ENCODE assay signal across 10 mouse cellular contexts in genomic region chr4:110019145-110019544, GRCm38 (mm10). TPM values are rescaled to one million over a fixed set of nuclear protein-coding genes. Genes with fewer than 3 reads are reported as not detected.
DNase-seq lines count a peak whose midpoint lies in the region; TF ChIP-seq lines count a peak whose summit lies in the region.
"Had no signal": no experiment of that assay in that cellular context is flagged by ENCODE, and none has a peak within 500 bp of the region (broad histone marks: within the 10 kb centered on the region; RNA-seq: fewer than 3 reads in every experiment).

No protein-coding gene starts in this region.

- in situ Hi-C loops in CH12.LX (cut with MboI; ENCODE audit: low pct_ligation_motif_present, low pct_unique_long_range_greater_than_20kb, low sequenced_read_pairs): loop anchor here (10.0 kb wide), 2 partner anchors 194 to 254 kb away; no protein-coding TSS in a partner anchor

- no peak for TF ChIP-seq POLR2A in CH12.LX (IDR thresholded peaks at IDR 0.05; ENCODE audit: low read depth, low read length)

- intact Hi-C loops in left cerebral cortex, adult 2 months (cut with DNase I): no loop called here
- intact Hi-C loops in left cerebral cortex, postnatal 4 days (cut with DNase I): no loop called here

- H3K27ac ChIP-seq in left cerebral cortex, adult 2 months: no peak overlapping the region
- H3K27ac ChIP-seq in CH12.LX (ENCODE audit: insufficient read depth, low read depth): no peak overlapping the region

- no peaks in the 10 kb centered on the region for H3K36me3 ChIP-seq in CH12.LX (replicated peaks in 1 of 2; ENCODE audit: control insufficient read depth in 1 of 2, insufficient read depth in 1 of 2, low read length in 1 of 2)

- H3K9ac ChIP-seq in CH12.LX (ENCODE audit: insufficient read depth, low read depth): no peak overlapping the region

- peak; percentile 39 for TF ChIP-seq CTCF in left cerebral cortex, adult 2 months (IDR thresholded peaks at IDR 0.05)
- peak; percentile 53 to 61 for TF ChIP-seq CTCF in CH12.LX (conservative IDR thresholded peaks at IDR 0.05 in 1 of 2, IDR thresholded peaks at IDR 0.05 in 1 of 2; ENCODE audit: low read depth in 2 of 2, low read length in 2 of 2)

- no peak for TF ChIP-seq EP300 in CH12.LX (IDR thresholded peaks at IDR 0.05; ENCODE audit: low read length)

- TF ChIP-seq RAD21 in CH12.LX (IDR thresholded peaks at IDR 0.05; ENCODE audit: low read depth, low read length): no peak; the same call in 1 of the 2 replicates

- H3K4me3 ChIP-seq in left cerebral cortex, adult 2 months: no peak overlapping the region
- no peak overlapping the region for H3K4me3 ChIP-seq in CH12.LX (replicated peaks in 1 of 3; ENCODE audit: low read depth in 2 of 3, low read length in 2 of 3, poor library complexity in 1 of 3)

- DNase-seq in left cerebral cortex, adult 2 months (ENCODE audit: extremely low spot score in 1 of 2, low spot score in 2 of 2): no peak
- DNase-seq in left cerebral cortex, adult 18-20 months (ENCODE audit: low spot score in 2 of 2): no peak
- DNase-seq in 416B (ENCODE audit: low read depth) (peak; percentile 57), CH12.LX (ENCODE audit: extremely low read depth) (peak; percentile 16)
- DNase-seq in embryo, embryonic 11 days: peak; percentile 27
- no peak for DNase-seq in ovary, adult 18-20 months (ENCODE audit: low spot score)
- no peak for DNase-seq in left cerebral cortex, postnatal 4 days
- DNase-seq: gastrocnemius, postnatal 25 days; layer of hippocampus, postnatal 36 days had no signal

- H3K27me3 ChIP-seq in CH12.LX (replicated peaks): no peaks in the 10 kb centered on the region

- dilution Hi-C loops in CH12.LX (cut with MboI; ENCODE audit: extremely low pct_ligation_motif_present, extremely low pct_unique_long_range_greater_than_20kb, low sequenced_read_pairs): no loop called here

- no peaks in the 10 kb centered on the region for H3K9me3 ChIP-seq in CH12.LX (replicated peaks; ENCODE audit: low read length)

- H3K4me1 ChIP-seq in CH12.LX (ENCODE audit: control insufficient read depth in 1 of 2, insufficient read depth in 2 of 2): peaks cover 5 to 19% of the 10 kb centered on the region in 2 experiments; a peak in 3 of 4 replicates

- no peaks in the 10 kb centered on the region for H3K79me2 ChIP-seq in CH12.LX (replicated peaks; ENCODE audit: control insufficient read depth, extremely low read depth, insufficient read depth, poor library complexity, severe bottlenecking)

- no peak overlapping the region for H3K4me2 ChIP-seq in CH12.LX (ENCODE audit: insufficient read depth, low read depth, poor library complexity, severe bottlenecking)

TF ChIP-seq in CH12.LX, 34 proteins besides CTCF, POLR2A, EP300 and RAD21:
- TF ChIP-seq SMC3 (IDR thresholded peaks at IDR 0.05; ENCODE audit: low read depth, low read length): peak; percentile 25; the same call in 1 of the 2 replicates
- TF ChIP-seq NRF1 (IDR thresholded peaks at IDR 0.05; ENCODE audit: low read depth, low read length): no peak
- no peak for TF ChIP-seq USF1 (IDR thresholded peaks at IDR 0.05; ENCODE audit: low read depth, low read length)
- no peak for TF ChIP-seq UBTF (IDR thresholded peaks at IDR 0.05; ENCODE audit: low read depth, low read length)
TF ChIP-seq in CH12.LX: peak in this region for 1.

RNA-seq across cellular contexts. Expression of gene Dmrta2, which starts 41.3 kb away (rescaled TPM):
- total RNA-seq in left cerebral cortex, adult 2 months (2021): 1 to 10 TPM; 2.2 to 2.6 TPM
- 1 to 10 TPM; 2.1 to 2.6 TPM for total RNA-seq in left cerebral cortex, adult 18-20 months (2021)
- total RNA-seq in CH12.LX (2012; rRNA removed): 0.04 and 0.08 TPM in 2 replicates
- not detected in 2 replicates for total RNA-seq in CH12.LX (2014; rRNA removed)
- polyA plus RNA-seq in CH12.LX (2012; ENCODE audit: insufficient read length, low read depth): 0.08 and 0.13 TPM in 2 replicates
- total RNA-seq in left cerebral cortex, postnatal 4 days (2021): 1 to 10 TPM; 3.2 to 4.7 TPM
- total RNA-seq: gastrocnemius, postnatal 25 days; megakaryocyte, adult 5-6 weeks had no signal

Comparison
In these comparisons a context has a peak if more than half of its experiments do, and no peak if none do; other contexts are left out.
1. DNase-seq: peak in 416B (single experiment), CH12.LX (single experiment) and embryo, embryonic 11 days (single experiment); none in left cerebral cortex, adult 2 months (0 of 2), left cerebral cortex, adult 18-20 months (0 of 2), ovary, adult 18-20 months (single experiment) and left cerebral cortex, postnatal 4 days (single experiment).